Mouse (Mus musculus): ENCODE data around the gene Mup18. TPM values are rescaled to one million over a fixed set of nuclear protein-coding genes. Genes with fewer than 3 reads are reported as not detected.
"Not testable (repeated sequence)": the region's sequence is repeated elsewhere in the genome, so short reads cannot be mapped to it uniquely, and the experiment has no call there.

Mup18 gene
- not detected in 2 replicates for polyA plus RNA-seq (2012; rRNA removed)

DNA sequence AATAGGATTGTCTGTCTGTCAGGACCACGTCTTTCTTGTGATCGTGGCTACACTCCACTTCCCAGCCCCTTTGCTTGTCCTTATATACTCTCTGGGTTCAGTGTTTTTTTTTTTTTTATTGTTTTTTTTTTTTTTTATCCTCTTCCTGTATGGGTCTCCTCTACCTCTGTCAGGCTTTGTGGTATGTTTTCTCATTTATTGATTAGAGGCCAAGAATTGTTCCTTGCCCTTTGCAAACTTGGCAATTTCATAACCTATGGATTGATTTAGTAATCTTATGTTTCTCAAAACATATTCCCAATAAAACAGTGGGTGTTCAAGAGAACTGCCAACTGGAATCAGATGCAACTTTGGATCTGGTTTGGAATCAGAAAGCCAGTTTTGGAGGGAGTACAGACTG is at the start of gene Mup18:
Mup18 (minus strand) TSS at position 101 of the 400 bp plus-strand sequence.
- DNase-seq (ENCODE audit: low read depth): not testable (repeated sequence)

DNA sequence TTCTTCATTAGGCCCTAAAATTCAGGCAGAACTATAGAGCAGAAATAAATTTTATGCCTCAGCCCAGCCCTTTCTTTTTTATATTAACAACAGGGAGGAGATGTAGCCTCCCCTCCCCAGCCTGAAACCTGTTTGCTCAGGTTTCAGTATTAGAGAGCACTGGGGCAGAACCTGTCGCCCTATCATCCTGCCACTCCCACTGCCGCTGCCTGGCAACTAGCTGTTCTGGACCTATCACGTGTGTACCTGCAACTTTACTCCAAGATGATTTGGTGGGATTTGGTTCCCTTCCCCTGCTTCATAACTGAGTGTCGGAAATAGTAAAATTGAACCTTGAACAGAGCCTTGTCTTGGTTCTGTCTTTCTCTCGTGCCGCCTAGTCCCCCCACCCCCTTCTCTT is 40.4 kb upstream of the Mup18 start:
- not testable (repeated sequence) for DNase-seq (ENCODE audit: low read depth)

Other genes with a start within 250 kb of the Mup18 start
- gene Mup15, start 234.4 kb downstream of the Mup18 start, polyA plus RNA-seq (2012; rRNA removed): not detected in 2 replicates
- gene Mup16, start 154.6 kb downstream of the Mup18 start, polyA plus RNA-seq (2012; rRNA removed): not detected in 2 replicates
- not detected in 2 replicates for gene Mup17, start 78.3 kb downstream of the Mup18 start, polyA plus RNA-seq (2012; rRNA removed)
- not detected in 2 replicates for gene Mup19, start 108.1 kb upstream of the Mup18 start, polyA plus RNA-seq (2012; rRNA removed)
- gene Mup5, start 161.1 kb upstream of the Mup18 start, polyA plus RNA-seq (2012; rRNA removed): not detected in 2 replicates